Comparison of ENCODE assay signal across 8 mouse cellular contexts in genomic region chr7:127744366-127745045, GRCm38 (mm10). TPM values are rescaled to one million over a fixed set of nuclear protein-coding genes. Genes with fewer than 3 reads are reported as not detected.
DNase-seq lines count a peak whose midpoint lies in the region; ATAC-seq and TF ChIP-seq lines count a peak whose summit lies in the region.

Gene Fbxl19, plus strand, starts transcription at chr7:127744543.

- ATAC-seq in forebrain, embryonic 16.5 days = no peak
- ATAC-seq in lung, embryonic 15.5 days (ENCODE audit: borderline replicate concordance, extremely low read depth, low FRiP score, low TSS enrichment) = no peak

- DNase-seq in MEL (ENCODE audit: low read depth, low spot score) = peak; percentile 90
- DNase-seq in cerebellum, adult 18-20 months = peak; percentile 82 to 84
- peak; percentile 76 for DNase-seq in hindbrain, embryonic 10.5 days (ENCODE audit: low spot score)
- peak; percentile 62 for DNase-seq in layer of hippocampus, adult 9-10 months (ENCODE audit: low spot score)
- DNase-seq in retina, postnatal 1 day = peak; percentile 86
- peak; percentile 47 for DNase-seq in urinary bladder, adult 2 months (ENCODE audit: low spot score)

- H3K9me3 ChIP-seq in MEL (replicated peaks; ENCODE audit: insufficient read depth, low read length) = no peaks in the 10 kb centered on the region
- H3K9me3 ChIP-seq in forebrain, embryonic 16.5 days (ENCODE audit: control insufficient read depth, low read length) = no peaks in the 10 kb centered on the region
- no peaks in the 10 kb centered on the region for H3K9me3 ChIP-seq in hindbrain, embryonic 10.5 days
- H3K9me3 ChIP-seq in lung, embryonic 15.5 days = no peaks in the 10 kb centered on the region

- TF ChIP-seq RAD21 in MEL (IDR thresholded peaks at IDR 0.05; ENCODE audit: low read depth, low read length) = peak; percentile 53

- peak within 1 kb of the TSS; percentile 90 for H3K4me2 ChIP-seq in forebrain, embryonic 16.5 days (ENCODE audit: low read length)
- peak within 1 kb of the TSS; percentile 89 for H3K4me2 ChIP-seq in lung, embryonic 15.5 days

- peaks cover 0 to 6% of the 10 kb centered on the region in 2 experiments; a peak in 1 of 4 replicates for H3K36me3 ChIP-seq in MEL (ENCODE audit: control insufficient read depth in 1 of 2, insufficient read depth in 2 of 2, low read length in 2 of 2)
- peaks cover 9% of the 10 kb centered on the region for H3K36me3 ChIP-seq in forebrain, embryonic 16.5 days (ENCODE audit: control insufficient read depth, insufficient read depth)
- H3K36me3 ChIP-seq in hindbrain, embryonic 10.5 days = peaks cover 21% of the 10 kb centered on the region
- H3K36me3 ChIP-seq in lung, embryonic 15.5 days = peaks cover 14% of the 10 kb centered on the region

- no peak; a peak in 1 of 4 replicates for TF ChIP-seq POLR2A in MEL (IDR thresholded peaks at IDR 0.05; ENCODE audit: control insufficient read depth in 1 of 2, insufficient read depth in 1 of 2, low read depth in 1 of 2, low read length in 2 of 2, poor library complexity in 1 of 2)

- no peaks in the 10 kb centered on the region for H3K27me3 ChIP-seq in MEL (ENCODE audit: control insufficient read depth in 1 of 2, insufficient read depth in 2 of 2, low read length in 2 of 2)
- H3K27me3 ChIP-seq in forebrain, embryonic 16.5 days (replicated peaks; ENCODE audit: control insufficient read depth, insufficient read depth, low read length) = no peaks in the 10 kb centered on the region
- no peaks in the 10 kb centered on the region for H3K27me3 ChIP-seq in hindbrain, embryonic 10.5 days (ENCODE audit: insufficient read depth, poor library complexity, severe bottlenecking)
- H3K27me3 ChIP-seq in lung, embryonic 15.5 days = no peaks in the 10 kb centered on the region

- no peak for TF ChIP-seq EP300 in MEL (IDR thresholded peaks at IDR 0.05; ENCODE audit: low read depth in 1 of 2, low read length in 2 of 2)

- peaks cover 2% of the 10 kb centered on the region; the same call in 1 of the 2 replicates for H3K79me2 ChIP-seq in MEL (ENCODE audit: control insufficient read depth, insufficient read depth, low read length, poor library complexity)

- peak within 1 kb of the TSS; percentile 72 for H3K27ac ChIP-seq in MEL (ENCODE audit: control insufficient read depth, low read depth, low read length)
- H3K27ac ChIP-seq in forebrain, embryonic 16.5 days (ENCODE audit: low read length) = peak within 1 kb of the TSS; percentile 97
- peak within 1 kb of the TSS; percentile 98 for H3K27ac ChIP-seq in hindbrain, embryonic 10.5 days
- H3K27ac ChIP-seq in lung, embryonic 15.5 days = peak within 1 kb of the TSS; percentile 89

- H3K4me1 ChIP-seq in MEL (ENCODE audit: control insufficient read depth in 1 of 2, insufficient read depth in 2 of 2, low read length in 2 of 2) = peaks cover 0 to 8% of the 10 kb centered on the region in 2 experiments; a peak in 1 of 4 replicates
- H3K4me1 ChIP-seq in forebrain, embryonic 16.5 days (replicated peaks; ENCODE audit: control insufficient read depth, insufficient read depth, low read length) = peaks cover 21% of the 10 kb centered on the region
- peaks cover 34% of the 10 kb centered on the region for H3K4me1 ChIP-seq in hindbrain, embryonic 10.5 days (replicated peaks)
- H3K4me1 ChIP-seq in lung, embryonic 15.5 days = peaks cover 21% of the 10 kb centered on the region

- peak within 1 kb of the TSS; percentile 70 to 72 for H3K4me3 ChIP-seq in MEL (ENCODE audit: control insufficient read depth in 1 of 2, insufficient read depth in 1 of 2, low read depth in 2 of 2, low read length in 2 of 2)
- H3K4me3 ChIP-seq in forebrain, embryonic 16.5 days (replicated peaks; ENCODE audit: low read length) = peak within 1 kb of the TSS; percentile 84
- H3K4me3 ChIP-seq in hindbrain, embryonic 10.5 days = peak within 1 kb of the TSS; percentile 94
- peak within 1 kb of the TSS; percentile 92 for H3K4me3 ChIP-seq in lung, embryonic 15.5 days

- WGBS in forebrain, embryonic 16.5 days = under 1% methylated on average over 26 of the region's 26 CpGs
- WGBS in hindbrain, embryonic 10.5 days = 2% methylated on average over 26 of the region's 26 CpGs
- under 1% methylated on average over 26 of the region's 26 CpGs for WGBS in lung, embryonic 15.5 days

- TF ChIP-seq CTCF in MEL (IDR thresholded peaks at IDR 0.05 in 2 of 3, conservative IDR thresholded peaks at IDR 0.05 in 1 of 3; ENCODE audit: control insufficient read depth in 1 of 3, insufficient read depth in 1 of 3, low read depth in 2 of 3, low read length in 3 of 3, poor library complexity in 1 of 3, severe bottlenecking in 1 of 3) = peak; percentile 61 to 73 (median 73)

- peak within 1 kb of the TSS; percentile 72 for H3K9ac ChIP-seq in MEL (ENCODE audit: control insufficient read depth, low read depth, low read length, poor library complexity, severe bottlenecking)
- peak within 1 kb of the TSS; percentile 69 for H3K9ac ChIP-seq in forebrain, embryonic 16.5 days (replicated peaks; ENCODE audit: low read depth, low read length)
- peak within 1 kb of the TSS; percentile 80 for H3K9ac ChIP-seq in lung, embryonic 15.5 days

TF ChIP-seq in MEL, 35 proteins besides CTCF, POLR2A, EP300 and RAD21:
- TF ChIP-seq HCFC1 (IDR thresholded peaks at IDR 0.05; ENCODE audit: low read depth, low read length) = peak; percentile 53; the same call in 1 of the 2 replicates
- peak; percentile 69 for TF ChIP-seq SMC3 (IDR thresholded peaks at IDR 0.05; ENCODE audit: low read depth, low read length)
- 0 out of 2 replicates have a peak, but pooled peaks have one; percentile 22 for TF ChIP-seq SIN3A (IDR thresholded peaks at IDR 0.05; ENCODE audit: low read length)
- no peak for TF ChIP-seq JUND (IDR thresholded peaks at IDR 0.05; ENCODE audit: low read depth, low read length)
- peak; percentile 90 for TF ChIP-seq MAZ (IDR thresholded peaks at IDR 0.05; ENCODE audit: low read depth, low read length)

RNA-seq across cellular contexts. Expression of gene Fbxl19, which starts in this region (rescaled TPM):
- 37.7 and 46.7 TPM in 2 replicates for total RNA-seq in MEL (2012; rRNA removed)
- polyA plus RNA-seq in MEL (2012; ENCODE audit: insufficient read depth in 1 of 2, insufficient read length in 2 of 2, low read depth in 1 of 2, low replicate concordance in 2 of 2, missing spikeins in 1 of 2) = 10 to 100 TPM in 1 of 2 experiments, not detected in 1; 58.3 TPM
- polyA plus RNA-seq in forebrain, embryonic 16.5 days (2015; fragmentation: Nextera tagmentation; extraction: Ambion mirVana) = 8.0 and 8.4 TPM in 2 replicates
- polyA plus RNA-seq in hindbrain, embryonic 10.5 days (2016; fragmentation: Nextera tagmentation; extraction: Ambion mirVana) = 8.6 and 8.9 TPM in 2 replicates
- 4.3 and 5.1 TPM in 2 replicates for polyA plus RNA-seq in lung, embryonic 15.5 days (2015; fragmentation: Nextera tagmentation; extraction: Ambion mirVana)
- 14.5 and 15.5 TPM in 2 replicates for polyA plus RNA-seq in urinary bladder, adult 2 months (2012; rRNA removed)
